Mouse (Mus musculus): ENCODE data around the gene 1500009C09Rik. TPM values are rescaled to one million over a fixed set of nuclear protein-coding genes. Genes with fewer than 3 reads are reported as not detected.

Gene 1500009C09Rik
- total and polyA plus RNA-seq, 3 experiments = not detected

DNA sequence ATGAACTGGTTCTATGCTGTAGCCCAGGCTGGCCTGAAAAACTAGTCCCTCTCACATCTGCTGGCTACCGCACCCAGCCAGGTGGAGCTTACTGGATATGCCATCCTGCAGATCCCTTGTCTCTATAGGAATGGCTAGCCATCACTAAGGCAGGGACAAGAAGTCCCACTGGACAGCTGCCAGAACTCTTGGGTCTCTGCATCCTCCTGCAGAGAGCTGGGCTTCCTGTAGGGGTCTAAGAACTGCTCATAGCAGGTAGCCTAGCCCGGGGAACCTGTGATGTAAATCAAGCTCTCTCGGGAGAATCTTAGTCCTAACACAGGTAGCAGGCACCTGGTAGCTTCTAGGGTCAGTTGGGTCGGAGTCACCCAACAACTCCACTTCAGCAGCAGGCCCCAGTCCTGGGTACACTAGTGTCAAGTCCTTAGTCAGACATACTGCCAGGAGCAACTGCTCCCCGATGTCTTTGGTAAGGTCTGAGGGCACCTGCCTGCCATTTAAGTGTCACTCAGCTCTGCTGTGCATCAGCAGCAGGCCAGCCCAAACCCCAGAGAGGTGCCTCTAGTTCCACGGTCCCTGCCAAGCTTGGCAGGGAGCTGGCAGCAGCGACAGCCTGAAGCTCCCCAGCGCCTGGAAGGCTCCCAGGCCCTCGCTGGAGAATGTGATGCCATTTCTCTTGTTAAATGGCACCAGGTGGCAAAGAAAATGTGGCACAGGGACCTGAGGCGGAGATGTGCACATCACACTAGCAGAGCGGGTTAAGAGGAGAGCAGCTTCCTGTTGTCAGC, 20.4 kb upstream of the 1500009C09Rik start:
- in situ Hi-C loops (cut with MboI; ENCODE audit: low pct_ligation_motif_present, low pct_unique_long_range_greater_than_20kb, low sequenced_read_pairs) (no loop called here), dilution Hi-C loops (cut with MboI; ENCODE audit: extremely low pct_ligation_motif_present, extremely low pct_unique_long_range_greater_than_20kb, low sequenced_read_pairs) (no loop called here)
- Histone ChIP-seq H3K4me2 (ENCODE audit: insufficient read depth, low read depth, poor library complexity, severe bottlenecking) (no peak overlapping the region), H3K9ac (ENCODE audit: insufficient read depth, low read depth) (no peak overlapping the region), H3K4me3 (replicated peaks in 1 of 3; ENCODE audit: low read depth in 2 of 3, low read length in 2 of 3, poor library complexity in 1 of 3) (no peak overlapping the region), H3K27ac (ENCODE audit: insufficient read depth, low read depth) (no peak overlapping the region), H3K36me3 (replicated peaks in 1 of 2; ENCODE audit: control insufficient read depth in 1 of 2, insufficient read depth in 1 of 2, low read length in 1 of 2) (peaks cover 5 to 32% of the 10 kb centered on the region in 2 experiments), H3K4me1 (ENCODE audit: control insufficient read depth in 1 of 2, insufficient read depth in 2 of 2) (peaks cover 44 to 75% of the 10 kb centered on the region in 2 experiments), H3K9me3 (replicated peaks; ENCODE audit: low read length) (no peaks in the 10 kb centered on the region), H3K79me2 (replicated peaks; ENCODE audit: control insufficient read depth, extremely low read depth, insufficient read depth, poor library complexity, severe bottlenecking) (no peaks in the 10 kb centered on the region), H3K27me3 (replicated peaks) (no peaks in the 10 kb centered on the region)
- 0 out of 2 replicates have a peak, but pooled peaks have one; percentile 23 for TF ChIP-seq MXI1 (IDR thresholded peaks at IDR 0.05; ENCODE audit: low read depth, low read length)
- TF ChIP-seq SIN3A (IDR thresholded peaks at IDR 0.05; ENCODE audit: low read length) = 0 out of 2 replicates have a peak, but pooled peaks have one; percentile 31
- TF ChIP-seq ZKSCAN1 (IDR thresholded peaks at IDR 0.05; ENCODE audit: borderline replicate concordance, low read depth, low read length) = no peak
- TF ChIP-seq E2F4 (IDR thresholded peaks at IDR 0.05; ENCODE audit: insufficient replicate concordance, low read depth, low read length) = no peak
- no peak for TF ChIP-seq RCOR1 (conservative IDR thresholded peaks at IDR 0.05; ENCODE audit: low read depth, low read length)
- DNase-seq (ENCODE audit: extremely low read depth) = no peak

DNA sequence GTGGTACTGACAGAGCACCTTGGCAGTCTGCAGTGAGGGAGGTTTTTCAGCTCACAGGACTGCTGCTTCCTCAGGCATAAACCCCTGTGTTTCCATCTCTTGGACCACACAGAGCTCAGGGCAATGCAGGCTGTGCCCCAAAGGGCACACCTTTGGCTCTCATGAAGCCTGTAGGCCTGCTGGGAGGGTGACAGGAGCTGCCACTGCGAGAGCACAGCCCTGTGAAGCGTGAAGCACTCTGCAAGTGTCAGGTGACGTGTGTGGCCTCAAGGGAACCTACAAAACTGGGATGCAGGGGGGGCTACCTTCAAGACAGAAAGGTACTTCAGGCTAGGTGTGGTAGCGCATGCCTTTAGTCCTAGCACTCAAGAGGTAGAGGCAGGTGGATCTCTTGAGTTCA, 19.5 kb upstream of the 1500009C09Rik start:
- Histone ChIP-seq H3K27me3 (replicated peaks) (no peaks in the 10 kb centered on the region), H3K36me3 (replicated peaks in 1 of 2; ENCODE audit: control insufficient read depth in 1 of 2, insufficient read depth in 1 of 2, low read length in 1 of 2) (peaks cover 8 to 39% of the 10 kb centered on the region in 2 experiments), H3K79me2 (replicated peaks; ENCODE audit: control insufficient read depth, extremely low read depth, insufficient read depth, poor library complexity, severe bottlenecking) (no peaks in the 10 kb centered on the region), H3K27ac (ENCODE audit: insufficient read depth, low read depth) (no peak overlapping the region), H3K4me3 (replicated peaks in 1 of 3; ENCODE audit: low read depth in 2 of 3, low read length in 2 of 3, poor library complexity in 1 of 3) (no peak overlapping the region), H3K9me3 (replicated peaks; ENCODE audit: low read length) (no peaks in the 10 kb centered on the region), H3K4me1 (ENCODE audit: control insufficient read depth in 1 of 2, insufficient read depth in 2 of 2) (peaks cover 44 to 71% of the 10 kb centered on the region in 2 experiments), H3K4me2 (ENCODE audit: insufficient read depth, low read depth, poor library complexity, severe bottlenecking) (no peak overlapping the region), H3K9ac (ENCODE audit: insufficient read depth, low read depth) (no peak overlapping the region)
- dilution Hi-C loops (cut with MboI; ENCODE audit: extremely low pct_ligation_motif_present, extremely low pct_unique_long_range_greater_than_20kb, low sequenced_read_pairs) = no loop called here
- TF ChIP-seq MAX (IDR thresholded peaks at IDR 0.05; ENCODE audit: low read length) (no peak), MXI1 (IDR thresholded peaks at IDR 0.05; ENCODE audit: low read depth, low read length) (no peak), CHD2 (IDR thresholded peaks at IDR 0.05; ENCODE audit: low read length) (no peak), KAT2A (IDR thresholded peaks at IDR 0.05; ENCODE audit: insufficient replicate concordance, low read length) (no peak), ETS1 (conservative IDR thresholded peaks at IDR 0.05; ENCODE audit: low read depth, low read length) (no peak), GABPA (IDR thresholded peaks at IDR 0.05; ENCODE audit: insufficient replicate concordance, low read depth, low read length) (no peak), IRF4 (IDR thresholded peaks at IDR 0.05; ENCODE audit: low read depth, low read length) (no peak), USF2 (conservative IDR thresholded peaks at IDR 0.05; ENCODE audit: low read depth, low read length) (no peak), USF1 (IDR thresholded peaks at IDR 0.05; ENCODE audit: low read depth, low read length) (no peak), ZKSCAN1 (IDR thresholded peaks at IDR 0.05; ENCODE audit: borderline replicate concordance, low read depth, low read length) (no peak), RAD21 (IDR thresholded peaks at IDR 0.05; ENCODE audit: low read depth, low read length) (no peak), HCFC1 (IDR thresholded peaks at IDR 0.05; ENCODE audit: low read depth, low read length) (no peak), JUN (IDR thresholded peaks at IDR 0.05; ENCODE audit: insufficient read depth, low read depth, low read length) (no peak)
- in situ Hi-C loops (cut with MboI; ENCODE audit: low pct_ligation_motif_present, low pct_unique_long_range_greater_than_20kb, low sequenced_read_pairs) = no loop called here
- DNase-seq (ENCODE audit: extremely low read depth) = no peak
